Mouse (Mus musculus) heart, adult 2 months (tissue): Measurements from ENCODE around the gene Ccdc141.

Experiments
- CTCF ChIP-seq: fragments of 200-600 bp; IDR thresholded peaks from 2 replicates; pipeline ENCODE4 v1.8.1; 2022; ENCODE audit warnings: antibody characterized with exemption, mild to moderate bottlenecking, moderate library complexity
- EP300 ChIP-seq: fragments of 200-500 bp; IDR thresholded peaks from 2 replicates; pipeline ENCODE4 v1.6.1; 2011; ENCODE audit warnings: low read depth, low read length, control low read depth; ENCODE audit not compliant: insufficient read depth
- POLR2A ChIP-seq: fragments of 200-500 bp; IDR thresholded peaks from 2 replicates; pipeline ENCODE4 v1.6.1; 2011; ENCODE audit warnings: mild to moderate bottlenecking, low read depth, low read length, control low read depth; ENCODE audit not compliant: insufficient read depth

DNA sequence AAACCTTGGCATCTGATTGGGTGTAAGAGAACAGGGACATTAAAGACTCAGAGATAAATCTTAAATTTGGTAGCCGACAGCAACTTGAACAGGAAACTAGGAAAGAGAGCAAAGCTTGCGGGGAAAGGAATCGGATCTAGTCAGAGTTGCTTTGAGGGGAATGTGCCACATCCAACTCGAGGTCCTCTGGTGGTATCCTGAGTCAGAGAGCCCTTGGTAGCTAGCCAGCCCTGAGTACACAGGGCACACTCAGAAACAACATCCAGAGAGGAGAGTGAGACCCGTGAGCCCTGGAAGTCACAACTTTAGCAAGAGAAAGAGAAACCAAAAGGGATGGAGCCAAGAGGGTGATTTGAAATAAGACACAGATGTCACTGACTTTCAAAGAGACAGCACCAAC is 24.6 kb upstream of the Ccdc141 start:
- TF ChIP-seq CTCF (no peak), EP300 (no peak), POLR2A (no peak)
